Mouse (Mus musculus) intestine, embryonic 14.5 days (tissue): ENCODE data around the gene Dffa. TPM values are rescaled to one million over a fixed set of nuclear protein-coding genes. Genes with fewer than 3 reads are reported as not detected.

ENCODE experiments used
- ATAC-seq: fragments of 200-750 bp; cut with Nextera tagmentation; replicated peaks from 2 replicates; pipeline ENCODE4 v1.8.0; 2017; ENCODE audit warnings: low read depth, moderate number of reproducible peaks, moderate TSS enrichment, moderate library complexity; ENCODE audit not compliant: low FRiP score, low TSS enrichment
- DNase-seq: peaks from one replicate; pipeline ENCODE4 v3.0.0-alpha.2; 2018; ENCODE audit warnings: low spot score
- H3K27ac ChIP-seq: fragments of 300-500 bp; sonication (generic); 2 replicates; pipeline ENCODE4 v1.5.1; 2014; ENCODE audit warnings: low read depth, mild to moderate bottlenecking, control low read depth
- H3K27me3 ChIP-seq: fragments of 300-500 bp; sonication (generic); replicated peaks from 2 replicates; pipeline ENCODE4 v1.6.1; 2014; ENCODE audit warnings: low read length, control low read depth; ENCODE audit not compliant: control insufficient read depth, insufficient read depth
- H3K36me3 ChIP-seq: fragments of 300-500 bp; sonication (generic); 2 replicates; pipeline ENCODE4 v1.6.1; 2014; ENCODE audit warnings: low read length, control low read depth; ENCODE audit not compliant: control insufficient read depth, insufficient read depth
- H3K4me1 ChIP-seq: fragments of 300-500 bp; sonication (generic); replicated peaks from 2 replicates; pipeline ENCODE4 v1.6.1; 2014; ENCODE audit warnings: low read length, control low read depth, mixed read lengths; ENCODE audit not compliant: control insufficient read depth, insufficient read depth
- H3K4me2 ChIP-seq: fragments of 300-500 bp; sonication (generic); 2 replicates; pipeline ENCODE4 v1.6.1; 2014; ENCODE audit warnings: low read length
- H3K4me3 ChIP-seq: fragments of 300-500 bp; sonication (generic); 2 replicates; pipeline ENCODE4 v1.5.1; 2014; ENCODE audit warnings: low read depth, low read length, control low read depth, mixed read lengths
- H3K9ac ChIP-seq: fragments of 300-500 bp; sonication (generic); 2 replicates; pipeline ENCODE4 v1.6.1; 2014; ENCODE audit warnings: mild to moderate bottlenecking, low read length
- H3K9me3 ChIP-seq: fragments of 300-500 bp; sonication (generic); 2 replicates; pipeline ENCODE4 v1.6.1; 2016; ENCODE audit warnings: low read length, control low read depth; ENCODE audit not compliant: control insufficient read depth
- WGBS: fragments of 180-500 bp; shearing (Covaris S2); extraction: QIAGEN DNeasy Blood & Tissue Kit; methylation state at CpG from one replicate; pipeline ENCODE4 v1.1.7; 2014; 5-methylcytosine and 5-hydroxymethylcytosine counted together
- polyA plus RNA-seq: library from polyadenylated mRNA; unstranded; fragments of >200 nt; fragmentation: Nextera tagmentation; extraction: Ambion mirVana; gene quantifications from 2 replicates; pipeline ENCODE4 v1.2.1, GENCODE M21; 2014

Dffa gene
- polyA plus RNA-seq, 1 experiment from 2014 or later: 37.4 TPM

DNA sequence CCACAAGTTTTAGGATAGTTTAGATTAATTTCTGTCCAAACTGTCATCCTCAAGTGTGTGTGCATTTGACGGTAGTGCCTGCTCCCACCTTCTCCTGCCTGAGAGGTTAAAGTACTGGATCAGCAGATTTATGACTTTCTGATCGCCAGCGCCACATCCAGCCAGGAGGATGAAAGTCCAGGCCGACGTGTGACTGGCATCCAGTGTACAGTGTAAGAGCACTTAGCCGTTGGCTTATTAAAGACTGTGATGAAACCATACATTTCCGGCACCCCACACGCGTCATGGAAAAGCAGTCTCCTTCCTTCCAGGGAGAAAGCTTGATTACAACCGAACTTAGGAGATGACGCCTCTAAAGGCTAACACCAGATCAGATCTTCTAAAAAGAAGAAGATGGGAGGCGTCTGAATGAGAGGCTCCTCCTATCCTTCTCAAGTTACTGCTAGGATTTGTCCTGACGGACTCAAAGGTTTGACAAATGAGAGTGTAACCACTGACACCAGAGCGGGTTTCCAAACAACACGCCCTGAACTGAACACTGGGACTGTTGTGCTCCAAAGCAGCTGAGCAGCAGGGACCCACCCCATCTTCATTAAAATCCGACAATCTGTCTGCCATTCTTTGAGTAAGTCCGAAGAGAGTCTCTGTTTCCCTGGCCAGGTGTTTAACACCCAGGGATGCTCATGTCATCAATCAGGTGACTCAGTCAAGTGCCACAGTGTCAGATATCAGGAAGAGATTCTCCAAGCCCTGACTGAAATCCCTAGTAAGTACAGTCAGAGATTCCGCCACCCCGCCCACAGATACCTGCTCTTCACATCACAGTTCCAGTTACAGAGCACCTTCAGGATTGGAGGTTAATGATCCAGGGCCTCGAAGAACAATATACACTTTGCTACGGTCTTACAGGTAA lies 41.3 kb upstream of the Dffa start:
- H3K27me3 ChIP-seq: no peaks in the 10 kb centered on the region
- no peak for DNase-seq
- 36% methylated on average over 21 of the region's 21 CpGs for WGBS
- H3K9ac ChIP-seq: no peak overlapping the region
- no peak overlapping the region; the same call in 1 of the 2 replicates for H3K4me2 ChIP-seq
- no peak overlapping the region for H3K27ac ChIP-seq
- ATAC-seq: 0 out of 2 replicates have a peak, but pooled peaks have one; percentile 16
- H3K4me1 ChIP-seq: peaks cover 36% of the 10 kb centered on the region
- no peaks in the 10 kb centered on the region for H3K36me3 ChIP-seq
- no peaks in the 10 kb centered on the region for H3K9me3 ChIP-seq
- H3K4me3 ChIP-seq: no peak overlapping the region

- no peak overlapping the region for H3K27ac ChIP-seq
- no peaks in the 10 kb centered on the region for H3K27me3 ChIP-seq
- WGBS: 72% methylated on average over 23 of the region's 23 CpGs
- H3K36me3 ChIP-seq: no peaks in the 10 kb centered on the region
- H3K9ac ChIP-seq: no peak overlapping the region
- peaks cover 22% of the 10 kb centered on the region; the same call in 1 of the 2 replicates for H3K4me1 ChIP-seq
- DNase-seq (no peak), ATAC-seq (no peak)
- no peak overlapping the region for H3K4me2 ChIP-seq
- no peaks in the 10 kb centered on the region for H3K9me3 ChIP-seq
- H3K4me3 ChIP-seq: no peak overlapping the region
Observed at GRCm38 (mm10) chr4:149064061-149064854, 39.7 kb upstream of the Dffa start.

DNA sequence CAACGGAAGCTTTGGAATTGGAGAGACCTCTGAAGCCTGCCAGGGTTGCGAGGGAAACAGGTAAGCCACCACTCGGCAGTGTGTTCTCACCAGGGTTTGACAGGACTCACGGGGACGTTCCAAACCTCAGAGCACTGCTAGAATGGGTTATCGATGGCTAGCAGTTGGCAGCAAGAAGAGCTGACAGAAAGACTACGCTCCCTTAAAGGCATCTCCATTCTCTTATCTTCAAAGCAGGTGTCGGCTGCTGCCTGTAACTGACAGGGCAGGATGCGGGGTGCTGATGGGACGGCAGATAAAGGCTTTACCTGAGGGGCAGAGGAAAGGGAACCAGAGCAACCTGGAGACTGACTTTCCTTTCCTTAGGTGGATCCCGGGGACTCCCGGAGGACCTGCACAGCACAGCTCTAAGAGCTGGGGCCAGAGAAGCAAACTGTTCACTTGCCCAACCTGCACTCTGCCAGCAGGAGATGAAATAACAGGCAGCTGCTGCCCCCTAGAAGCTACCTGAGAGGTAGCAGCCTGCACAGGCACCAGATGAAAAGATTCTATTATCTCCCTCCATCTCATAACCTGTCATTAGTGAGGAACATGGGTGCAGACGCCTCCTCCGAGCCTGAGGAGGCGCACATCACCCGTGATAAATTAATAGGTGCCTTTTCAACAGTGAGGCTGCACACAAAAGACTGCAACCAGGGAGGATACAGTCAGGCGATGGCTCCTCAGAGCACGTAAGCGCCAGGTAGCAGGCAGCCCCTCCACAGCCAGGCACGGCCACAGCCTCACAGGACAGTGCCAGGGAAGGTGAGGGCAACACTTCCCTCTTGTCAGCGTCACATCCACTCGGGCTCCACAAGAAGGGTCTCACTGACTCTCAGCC lies 37.0 kb upstream of the Dffa start:
- H3K27me3 ChIP-seq: no peaks in the 10 kb centered on the region
- ATAC-seq: no peak
- H3K4me2 ChIP-seq: no peak overlapping the region
- H3K4me1 ChIP-seq: peaks cover 16% of the 10 kb centered on the region; the same call in 1 of the 2 replicates
- H3K9ac ChIP-seq: no peak overlapping the region
- H3K4me3 ChIP-seq: no peak overlapping the region
- DNase-seq: peak; percentile 51
- H3K36me3 ChIP-seq: 0 out of 2 replicates have a peak, but pooled peaks cover under 1% of the 10 kb centered on the region
- H3K9me3 ChIP-seq: no peaks in the 10 kb centered on the region
- H3K27ac ChIP-seq: no peak overlapping the region
- WGBS: 81% methylated on average over 22 of the region's 22 CpGs

DNA sequence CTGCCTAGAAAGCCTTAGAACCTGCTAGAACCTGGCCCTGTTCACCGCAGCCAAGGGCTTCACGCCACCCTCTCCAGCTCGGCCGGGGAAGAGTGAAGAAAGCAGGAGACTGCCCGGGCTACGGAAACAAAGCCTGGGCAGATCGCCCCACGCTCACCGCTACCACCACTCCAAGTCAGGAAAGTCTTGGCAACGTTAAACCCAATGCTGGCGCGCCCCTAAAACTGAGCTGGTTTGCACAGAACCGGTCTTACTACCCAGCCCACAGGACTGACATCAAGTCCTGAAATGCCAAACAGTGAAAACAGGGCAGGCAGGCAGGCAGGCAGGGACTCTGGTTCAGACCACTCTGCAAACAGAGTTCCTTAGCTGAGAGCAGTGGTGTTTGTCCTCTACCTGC lies 28.9 kb upstream of the Dffa start:
- DNase-seq: no peak
- Histone ChIP-seq H3K4me1 (no peaks in the 10 kb centered on the region; the same call in 1 of the 2 replicates), H3K36me3 (peaks cover 13% of the 10 kb centered on the region; the same call in 1 of the 2 replicates), H3K27ac (no peak overlapping the region), H3K27me3 (no peaks in the 10 kb centered on the region), H3K4me3 (no peak overlapping the region), H3K9me3 (no peaks in the 10 kb centered on the region), H3K4me2 (no peak overlapping the region), H3K9ac (no peak overlapping the region)
- no peak for ATAC-seq
- 96% methylated on average over 13 of the region's 13 CpGs for WGBS

DNA sequence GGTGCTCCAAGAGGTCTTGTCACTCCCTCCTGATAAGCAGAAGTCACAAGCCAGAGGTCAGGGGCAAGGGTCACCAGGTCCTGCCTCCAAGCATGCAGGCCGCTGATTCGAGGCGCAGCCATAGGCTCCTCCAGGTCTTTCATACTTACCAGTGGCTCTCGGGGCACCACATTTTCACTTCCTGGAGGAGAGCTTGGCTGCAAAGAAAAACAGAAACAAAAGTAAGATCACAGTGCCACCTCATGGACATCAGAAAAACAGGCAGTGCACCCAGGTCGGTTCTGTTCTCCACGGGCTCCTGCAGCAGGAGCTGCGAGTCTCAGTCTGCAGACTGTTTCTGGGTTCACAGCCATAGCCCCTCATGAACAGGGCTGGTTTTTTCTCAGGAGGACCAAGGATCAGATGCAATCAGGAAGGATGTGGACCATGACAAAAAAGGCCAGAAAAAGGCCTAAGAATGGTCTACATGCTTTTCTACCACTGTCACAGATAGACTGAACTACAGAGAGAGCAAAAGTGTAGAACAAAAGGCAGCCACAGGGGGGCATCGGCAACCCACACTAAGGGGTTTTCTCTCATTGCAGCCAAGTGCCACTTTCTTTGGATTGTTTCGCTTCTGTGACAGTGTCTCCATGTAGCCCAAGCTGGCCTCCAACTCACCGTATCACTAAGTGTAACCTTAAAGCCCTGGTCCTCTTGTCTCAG lies 27.9 kb upstream of the Dffa start:
- H3K36me3 ChIP-seq: peaks cover 13% of the 10 kb centered on the region; the same call in 1 of the 2 replicates
- DNase-seq (peak; percentile 83), ATAC-seq (peak; percentile 69)
- H3K9ac ChIP-seq: no peak overlapping the region
- H3K4me3 ChIP-seq: no peak overlapping the region
- H3K9me3 ChIP-seq: no peaks in the 10 kb centered on the region
- H3K4me1 ChIP-seq: no peaks in the 10 kb centered on the region; the same call in 1 of the 2 replicates
- H3K27ac ChIP-seq: 0 out of 2 replicates have a peak overlapping the region, but pooled peaks have one; percentile 25
- no peak overlapping the region for H3K4me2 ChIP-seq
- WGBS: 28% methylated on average over 10 of the region's 10 CpGs
- H3K27me3 ChIP-seq: no peaks in the 10 kb centered on the region

- WGBS: 49% methylated on average over 4 of the region's 4 CpGs
- H3K4me2 ChIP-seq: no peak overlapping the region
- H3K9me3 ChIP-seq: no peaks in the 10 kb centered on the region
- H3K4me1 ChIP-seq: peaks cover 3% of the 10 kb centered on the region; the same call in 1 of the 2 replicates
- DNase-seq: no peak
- H3K4me3 ChIP-seq: no peak overlapping the region
- H3K9ac ChIP-seq: no peak overlapping the region
- no peaks in the 10 kb centered on the region for H3K27me3 ChIP-seq
- ATAC-seq: no peak
- H3K36me3 ChIP-seq: peaks cover 6% of the 10 kb centered on the region; the same call in 1 of the 2 replicates
- H3K27ac ChIP-seq: no peak overlapping the region
Observed at GRCm38 (mm10) chr4:149078261-149078660, 25.7 kb upstream of the Dffa start.

- H3K9me3 ChIP-seq: no peaks in the 10 kb centered on the region
- no peak for DNase-seq
- peaks cover 3% of the 10 kb centered on the region; the same call in 1 of the 2 replicates for H3K4me1 ChIP-seq
- no peak for ATAC-seq
- no peak overlapping the region for H3K9ac ChIP-seq
- WGBS: 68% methylated on average over 6 of the region's 6 CpGs
- no peak overlapping the region for H3K27ac ChIP-seq
- no peaks in the 10 kb centered on the region for H3K27me3 ChIP-seq
- no peak overlapping the region for H3K4me2 ChIP-seq
- H3K4me3 ChIP-seq: no peak overlapping the region
- H3K36me3 ChIP-seq: 0 out of 2 replicates have a peak, but pooled peaks cover 6% of the 10 kb centered on the region
Observed at GRCm38 (mm10) chr4:149079629-149080028, 24.3 kb upstream of the Dffa start.
